Mouse (Mus musculus): ENCODE results near the gene Gripap1.
"Not testable (repeated sequence)": the region's sequence is repeated elsewhere in the genome, so short reads cannot be mapped to it uniquely, and the experiment has no call there.

DNA sequence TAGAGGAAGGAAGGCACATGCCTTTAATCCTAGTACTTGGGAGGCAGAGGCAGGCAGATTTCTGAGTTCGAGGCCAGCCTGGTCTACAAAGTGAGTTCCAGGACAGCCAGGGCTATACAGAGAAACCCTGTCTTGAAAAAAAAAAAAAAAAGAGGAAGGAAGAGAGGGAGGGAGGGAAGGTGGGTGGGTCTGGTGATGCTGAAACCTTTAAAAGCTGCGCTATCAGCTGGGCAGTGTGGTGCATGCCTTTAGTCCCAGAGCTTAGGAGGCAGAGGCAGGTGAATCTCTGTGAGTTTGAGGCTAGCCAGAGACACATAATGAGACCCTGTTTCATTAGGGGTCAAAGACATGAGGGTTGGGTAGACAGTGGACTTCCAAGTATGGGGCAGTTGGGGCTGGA is 12.6 kb downstream of the Gripap1 start:
- TF ChIP-seq POLR2A (IDR thresholded peaks at IDR 0.05; ENCODE audit: low read depth, low read length); CTCF (conservative IDR thresholded peaks at IDR 0.05; ENCODE audit: insufficient read depth, insufficient read length, low read depth, low read length): not testable (repeated sequence)

Data from kidney, adult 2 months (tissue).